Mouse (Mus musculus) neural tube, embryonic 13.5 days (tissue): ENCODE measurements around the gene Rpl36al. TPM values are rescaled to one million over a fixed set of nuclear protein-coding genes. Genes with fewer than 3 reads are reported as not detected.
A peak's percentile ranks its signal among the peaks of the same experiment; 100 is the strongest.

ENCODE experiments used
- ATAC-seq: fragments of 200-750 bp; cut with Nextera tagmentation; 2 replicates; pipeline ENCODE4 v1.8.0; 2017; ENCODE audit warnings: low read depth, mild to moderate bottlenecking, moderate TSS enrichment, moderate library complexity
- H3K27ac ChIP-seq: fragments of 300-500 bp; sonication (generic); replicated peaks from 2 replicates; pipeline ENCODE4 v1.5.1; 2015; ENCODE audit warnings: moderate library complexity, mild to moderate bottlenecking, inconsistent platforms
- H3K27me3 ChIP-seq: fragments of 300-500 bp; sonication (generic); 2 replicates; pipeline ENCODE4 v1.6.1; 2015; ENCODE audit warnings: mild to moderate bottlenecking, inconsistent platforms
- H3K36me3 ChIP-seq: fragments of 300-500 bp; sonication (generic); 2 replicates; pipeline ENCODE4 v1.6.1; 2015; ENCODE audit warnings: mild to moderate bottlenecking, inconsistent platforms
- H3K4me1 ChIP-seq: fragments of 300-500 bp; sonication (generic); replicated peaks from 2 replicates; pipeline ENCODE4 v1.6.1; 2015; ENCODE audit warnings: inconsistent platforms
- H3K4me2 ChIP-seq: fragments of 300-500 bp; sonication (generic); 2 replicates; pipeline ENCODE4 v1.6.1; 2015; ENCODE audit warnings: inconsistent platforms, mild to moderate bottlenecking, moderate library complexity
- H3K4me3 ChIP-seq: fragments of 300-500 bp; sonication (generic); 2 replicates; pipeline ENCODE4 v1.5.1; 2015; ENCODE audit warnings: mild to moderate bottlenecking, inconsistent platforms
- H3K9ac ChIP-seq: fragments of 300-500 bp; sonication (generic); 2 replicates; pipeline ENCODE4 v1.6.1; 2015; ENCODE audit warnings: moderate library complexity, mild to moderate bottlenecking, inconsistent platforms
- H3K9me3 ChIP-seq: fragments of 300-500 bp; sonication (generic); 2 replicates; pipeline ENCODE4 v1.6.1; 2016; ENCODE audit warnings: inconsistent platforms
- WGBS: fragments of 180-500 bp; shearing (Covaris S2); methylation state at CpG from one replicate; pipeline ENCODE4 v1.1.7; 2015; 5-methylcytosine and 5-hydroxymethylcytosine counted together
- polyA plus RNA-seq: library from polyadenylated mRNA; unstranded; fragments of >200 nt; fragmentation: Nextera tagmentation; extraction: Ambion mirVana; gene quantifications from 2 replicates; pipeline ENCODE4 v1.2.1, GENCODE M21; 2015

The Rpl36al gene
- polyA plus RNA-seq, 1 experiment from 2014 or later = 474 TPM

DNA sequence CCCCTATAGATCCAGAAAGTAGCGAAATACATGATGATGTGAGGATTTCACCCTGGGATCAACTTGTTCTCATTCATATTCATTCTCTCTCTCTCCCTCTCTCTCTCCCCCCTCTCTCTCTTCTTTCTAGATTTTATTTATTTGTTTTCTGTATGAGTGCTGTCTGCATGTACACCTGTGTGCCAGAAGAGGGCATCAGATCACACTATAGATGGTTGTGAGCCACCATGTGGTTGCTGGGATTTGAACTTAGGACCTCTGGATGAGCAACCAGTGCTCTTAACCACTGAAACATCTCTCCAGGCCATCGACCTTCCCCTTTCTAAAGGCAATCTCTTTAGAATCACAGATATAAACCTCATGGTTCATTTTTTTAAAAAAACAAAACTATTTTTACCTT is 24.6 kb upstream of the Rpl36al start:
- H3K36me3 ChIP-seq = no peaks in the 10 kb centered on the region; the same call in 1 of the 2 replicates
- no peak overlapping the region for H3K27ac ChIP-seq
- no peaks in the 10 kb centered on the region for H3K27me3 ChIP-seq
- no peak overlapping the region for H3K9ac ChIP-seq
- ATAC-seq = no peak
- no peaks in the 10 kb centered on the region for H3K9me3 ChIP-seq
- H3K4me2 ChIP-seq = no peak overlapping the region
- no peak overlapping the region for H3K4me3 ChIP-seq
- 88% methylated on average over 2 of the region's 2 CpGs for WGBS
- H3K4me1 ChIP-seq = 0 out of 2 replicates have a peak, but pooled peaks cover 2% of the 10 kb centered on the region

- Histone ChIP-seq H3K9me3 (no peaks in the 10 kb centered on the region), H3K36me3 (no peaks in the 10 kb centered on the region; the same call in 1 of the 2 replicates), H3K4me2 (no peak overlapping the region), H3K4me3 (no peak overlapping the region), H3K27me3 (no peaks in the 10 kb centered on the region), H3K9ac (no peak overlapping the region), H3K27ac (no peak overlapping the region), H3K4me1 (0 out of 2 replicates have a peak, but pooled peaks cover 2% of the 10 kb centered on the region)
- WGBS = 94% methylated on average over 7 of the region's 7 CpGs
- ATAC-seq = no peak
These were observed 24.0 kb upstream of the Rpl36al start for GRCm38 (mm10) chr12:69207926-69208325.

GRCm38 (mm10) chr12:69207396-69207795 is 23.5 kb upstream of the Rpl36al start:
- 0 out of 2 replicates have a peak, but pooled peaks cover 2% of the 10 kb centered on the region for H3K4me1 ChIP-seq
- H3K36me3 ChIP-seq = no peaks in the 10 kb centered on the region; the same call in 1 of the 2 replicates
- H3K4me3 ChIP-seq = no peak overlapping the region
- ATAC-seq = no peak
- H3K27ac ChIP-seq = no peak overlapping the region
- 94% methylated on average over 8 of the region's 8 CpGs for WGBS
- H3K9me3 ChIP-seq = no peaks in the 10 kb centered on the region
- H3K9ac ChIP-seq = no peak overlapping the region
- no peak overlapping the region for H3K4me2 ChIP-seq
- no peaks in the 10 kb centered on the region for H3K27me3 ChIP-seq

DNA sequence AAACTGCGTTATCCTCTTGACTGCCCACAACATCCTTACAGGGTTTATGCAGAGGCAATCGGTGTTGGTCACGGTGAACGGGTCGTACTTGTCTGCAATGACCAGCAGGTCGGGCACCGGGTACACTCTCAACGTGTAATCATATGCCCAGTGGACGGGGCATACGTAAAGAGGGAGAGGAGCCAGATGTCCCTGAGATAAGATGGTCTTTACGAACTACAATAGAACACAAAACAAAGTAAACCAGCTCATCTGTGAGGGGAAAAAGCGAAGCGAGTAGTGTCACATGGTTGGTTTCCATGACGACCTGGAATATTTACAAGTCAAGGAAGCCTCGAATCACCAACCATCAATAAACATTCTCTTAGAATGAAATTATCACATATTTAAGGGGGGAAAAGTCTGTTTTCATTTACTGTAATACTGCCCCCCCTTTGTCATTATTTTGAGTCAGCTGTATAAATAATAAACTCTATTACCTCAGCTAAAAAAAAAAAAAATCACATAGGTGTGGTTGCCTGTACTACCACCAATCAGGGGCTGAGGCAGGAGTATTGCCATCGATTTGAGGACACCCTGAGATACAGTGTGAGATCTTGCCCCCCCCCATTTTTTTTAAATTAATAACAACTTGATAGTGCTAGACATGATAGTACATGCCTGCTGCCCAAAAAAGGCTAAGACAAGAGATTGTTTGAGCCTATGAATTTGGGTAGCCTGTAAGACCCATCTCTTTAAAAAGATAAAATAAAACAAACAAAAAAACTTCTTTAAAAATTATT is 20.4 kb upstream of the Rpl36al start, which contains the start of gene Gm49384:
Gm49384 (minus strand) TSS at position 216 of the 782 bp plus-strand sequence.
- Histone ChIP-seq H3K27me3 (no peaks in the 10 kb centered on the region), H3K4me1 (peaks cover 9% of the 10 kb centered on the region; the same call in 1 of the 2 replicates), H3K27ac (no peak within 1 kb of the TSS), H3K4me3 (no peak within 1 kb of the TSS), H3K9ac (no peak within 1 kb of the TSS), H3K9me3 (no peaks in the 10 kb centered on the region), H3K4me2 (no peak within 1 kb of the TSS), H3K36me3 (peaks cover 11% of the 10 kb centered on the region)
- peak; percentile 49; the same call in 1 of the 2 replicates for ATAC-seq
- WGBS = 63% methylated on average over 16 of the region's 16 CpGs

GRCm38 (mm10) chr12:69198985-69199384 is 15.1 kb upstream of the Rpl36al start:
- ATAC-seq = no peak
- no peaks in the 10 kb centered on the region for H3K27me3 ChIP-seq
- no peaks in the 10 kb centered on the region for H3K9me3 ChIP-seq
- peaks cover 11% of the 10 kb centered on the region for H3K36me3 ChIP-seq
- 0 out of 2 replicates have a peak overlapping the region, but pooled peaks have one; percentile 18 for H3K9ac ChIP-seq
- peak overlapping the region; percentile 97 for H3K4me2 ChIP-seq
- H3K4me3 ChIP-seq = 0 out of 2 replicates have a peak overlapping the region, but pooled peaks have one; percentile 2
- H3K27ac ChIP-seq = no peak overlapping the region
- H3K4me1 ChIP-seq = peaks cover 35% of the 10 kb centered on the region

- ATAC-seq = peak; percentile 24
- Histone ChIP-seq H3K36me3 (peaks cover 11% of the 10 kb centered on the region), H3K27me3 (no peaks in the 10 kb centered on the region), H3K27ac (peak within 1 kb of the TSS; percentile 94), H3K4me2 (peak within 1 kb of the TSS; percentile 97), H3K9me3 (no peaks in the 10 kb centered on the region), H3K9ac (peak within 1 kb of the TSS; percentile 88), H3K4me1 (peaks cover 33% of the 10 kb centered on the region), H3K4me3 (peak within 1 kb of the TSS; percentile 84)
- under 1% methylated on average over 18 of the region's 18 CpGs for WGBS
These were observed 14.3 kb upstream of the Rpl36al start, which contains the start of gene Dnaaf2 for GRCm38 (mm10) chr12:69198164-69198535. Gene Dnaaf2 (minus strand): TSS chr12:69198429.

DNA sequence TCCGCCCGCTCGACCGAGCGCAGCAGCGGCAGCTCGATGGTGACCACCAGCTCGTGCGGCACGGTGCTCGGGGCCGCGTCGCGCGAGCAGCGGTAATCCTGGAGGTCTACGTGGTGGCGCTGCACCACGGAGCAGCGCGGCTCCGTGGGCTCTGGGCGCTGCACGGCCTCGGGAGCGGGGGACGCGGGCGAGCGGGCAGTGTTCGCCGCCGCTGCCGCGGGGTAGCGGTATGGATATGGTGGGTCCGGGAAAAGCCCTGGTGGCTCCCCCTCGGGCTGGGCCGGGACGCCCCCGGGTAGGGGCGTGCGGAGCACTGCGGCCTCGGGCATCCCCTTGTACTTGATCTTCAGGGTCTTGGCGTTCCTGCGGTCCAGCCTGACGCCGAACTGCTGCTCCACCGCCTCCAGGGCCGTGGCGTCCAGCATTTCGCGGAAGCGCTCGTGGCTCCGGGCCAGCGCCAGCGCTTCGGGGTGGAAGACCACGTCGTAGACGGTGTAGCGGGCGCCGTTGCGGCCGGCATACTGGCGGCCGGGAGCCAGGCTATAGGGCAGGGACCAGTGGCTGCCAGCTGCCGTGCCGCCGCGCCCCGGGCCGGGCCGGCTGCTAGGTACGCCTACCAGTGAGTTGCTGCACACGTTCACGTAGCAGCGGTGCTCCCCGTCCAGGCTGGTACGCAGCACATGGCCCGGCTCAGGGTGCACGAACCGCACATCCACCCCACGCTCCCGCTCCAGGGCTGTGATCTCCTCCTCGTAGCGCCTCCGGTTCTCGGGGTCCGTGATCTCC is 13.7 kb upstream of the Rpl36al start:
- H3K27me3 ChIP-seq = no peaks in the 10 kb centered on the region

GRCm38 (mm10) chr12:69196444-69197377 is 12.8 kb upstream of the Rpl36al start, which contains the start of gene Gm49383:
Gene Gm49383 (minus strand): TSS chr12:69197104.
- WGBS = under 1% methylated on average over 75 of the region's 75 CpGs
- peak within 1 kb of the TSS; percentile 88 for H3K9ac ChIP-seq

More for the DNA sequence above, 13.7 kb upstream of the Rpl36al start:
- Histone ChIP-seq H3K9me3 (no peaks in the 10 kb centered on the region), H3K27ac (peak overlapping the region; percentile 94), H3K4me3 (peak overlapping the region; percentile 84), H3K4me1 (peaks cover 33% of the 10 kb centered on the region), H3K9ac (peak overlapping the region; percentile 88), H3K36me3 (peaks cover 11% of the 10 kb centered on the region), H3K4me2 (peak overlapping the region; percentile 97)
- under 1% methylated on average over 93 of the region's 94 CpGs for WGBS
- ATAC-seq = peak; percentile 80

DNA sequence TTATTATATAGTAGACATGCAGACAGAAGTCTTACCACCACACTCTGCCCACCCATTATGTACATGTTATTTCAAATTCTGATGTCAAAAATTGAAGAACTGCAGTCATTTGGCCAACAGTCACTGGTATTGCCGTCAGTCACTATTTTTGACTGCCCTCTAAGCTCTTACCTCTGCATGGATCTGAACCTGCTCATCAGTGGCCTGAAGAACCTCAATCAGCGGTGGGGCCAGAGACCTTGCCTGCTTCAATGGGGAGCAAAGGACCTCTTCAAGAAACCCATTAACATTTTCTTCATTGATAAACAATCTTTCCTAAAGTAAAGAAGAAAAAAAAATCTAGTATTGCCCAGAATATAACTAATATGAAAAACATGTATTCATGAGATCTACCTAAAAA is 8.8 kb upstream of the Rpl36al start:
- Histone ChIP-seq H3K9me3 (no peaks in the 10 kb centered on the region), H3K4me1 (peaks cover 18% of the 10 kb centered on the region), H3K4me2 (no peak overlapping the region), H3K27ac (no peak overlapping the region), H3K9ac (no peak overlapping the region), H3K4me3 (no peak overlapping the region), H3K36me3 (peaks cover 24% of the 10 kb centered on the region), H3K27me3 (no peaks in the 10 kb centered on the region)
- WGBS = 94% methylated on average over 2 of the region's 2 CpGs
- ATAC-seq = no peak

More at GRCm38 (mm10) chr12:69196444-69197377, 12.8 kb upstream of the Rpl36al start, which contains the start of gene Gm49383:
- H3K36me3 ChIP-seq = peaks cover 11% of the 10 kb centered on the region
- no peaks in the 10 kb centered on the region for H3K27me3 ChIP-seq
- ATAC-seq = peak; percentile 88
- peak within 1 kb of the TSS; percentile 94 for H3K27ac ChIP-seq
- H3K4me2 ChIP-seq = peak within 1 kb of the TSS; percentile 97
- H3K9me3 ChIP-seq = no peaks in the 10 kb centered on the region
- peak within 1 kb of the TSS; percentile 84 for H3K4me3 ChIP-seq
- H3K4me1 ChIP-seq = peaks cover 33% of the 10 kb centered on the region

GRCm38 (mm10) chr12:69191396-69191795 is 7.5 kb upstream of the Rpl36al start:
- no peaks in the 10 kb centered on the region for H3K9me3 ChIP-seq

GRCm38 (mm10) chr12:69190522-69190921 is 6.6 kb upstream of the Rpl36al start:
- no peaks in the 10 kb centered on the region for H3K27me3 ChIP-seq
- no peak overlapping the region for H3K9ac ChIP-seq
- H3K9me3 ChIP-seq = no peaks in the 10 kb centered on the region
- H3K27ac ChIP-seq = no peak overlapping the region
- H3K4me3 ChIP-seq = no peak overlapping the region
- no peak for ATAC-seq
- H3K4me1 ChIP-seq = peaks cover 21% of the 10 kb centered on the region
- no peak overlapping the region for H3K4me2 ChIP-seq
- peaks cover 29% of the 10 kb centered on the region for H3K36me3 ChIP-seq
- 94% methylated on average over 1 of the region's 1 CpGs for WGBS

More at GRCm38 (mm10) chr12:69191396-69191795, 7.5 kb upstream of the Rpl36al start:
- Histone ChIP-seq H3K27me3 (no peaks in the 10 kb centered on the region), H3K4me2 (no peak overlapping the region), H3K27ac (no peak overlapping the region), H3K9ac (no peak overlapping the region), H3K4me1 (peaks cover 26% of the 10 kb centered on the region), H3K36me3 (peaks cover 29% of the 10 kb centered on the region), H3K4me3 (no peak overlapping the region)
- 92% methylated on average over 5 of the region's 5 CpGs for WGBS
- no peak for ATAC-seq
